Mouse (Mus musculus) right cerebral cortex, adult 2 months (tissue): ENCODE data around the gene Pdp2.
"Not testable (repeated sequence)": the region's sequence is repeated elsewhere in the genome, so short reads cannot be mapped to it uniquely, and the experiment has no call there.

ENCODE experiments used
- DNase-seq, 2 experiments: peaks; one replicate each; pipeline ENCODE4 v3.0.0; 2021 to 2022; ENCODE audit warnings: low spot score in 2 of 2

Gene Pdp2

DNA sequence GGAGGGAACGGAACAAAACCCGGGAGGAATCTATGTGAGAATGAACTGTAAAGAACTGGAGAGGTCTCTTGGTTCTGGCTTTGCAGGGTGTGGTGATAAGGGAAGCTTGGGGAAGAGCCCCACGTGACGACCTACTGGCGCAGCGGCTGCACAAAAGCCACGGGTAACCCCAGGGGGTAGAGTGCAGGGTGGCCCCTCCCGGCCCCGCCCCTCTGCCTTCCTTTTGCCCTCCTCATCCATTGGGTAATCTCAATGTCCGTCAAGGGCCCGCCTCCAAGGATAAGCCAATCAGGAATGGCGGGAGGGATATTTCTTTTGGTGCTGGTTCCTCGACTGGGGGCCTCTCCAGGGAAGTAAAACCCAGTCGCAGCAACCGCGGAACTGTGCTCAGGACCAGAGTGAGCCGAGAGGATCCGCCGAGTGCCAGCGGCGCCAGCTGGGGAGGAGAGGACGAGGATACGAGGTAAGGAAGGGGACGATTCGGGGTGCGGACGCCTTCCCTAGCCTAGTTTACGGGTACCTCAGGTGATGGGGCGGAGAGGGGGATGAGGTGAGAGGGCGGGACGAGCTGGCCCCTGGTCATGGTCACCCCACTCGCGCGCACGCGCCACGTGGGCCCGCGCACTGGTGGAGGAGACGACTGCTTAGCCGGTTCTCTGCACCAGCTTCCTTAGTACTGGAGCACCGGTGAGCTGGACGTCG lies at the start of gene Pdp2:
Gene Pdp2, plus strand, starts transcription at position 319 of the 702 bp plus-strand sequence.
- peak; percentile 95 for DNase-seq

DNA sequence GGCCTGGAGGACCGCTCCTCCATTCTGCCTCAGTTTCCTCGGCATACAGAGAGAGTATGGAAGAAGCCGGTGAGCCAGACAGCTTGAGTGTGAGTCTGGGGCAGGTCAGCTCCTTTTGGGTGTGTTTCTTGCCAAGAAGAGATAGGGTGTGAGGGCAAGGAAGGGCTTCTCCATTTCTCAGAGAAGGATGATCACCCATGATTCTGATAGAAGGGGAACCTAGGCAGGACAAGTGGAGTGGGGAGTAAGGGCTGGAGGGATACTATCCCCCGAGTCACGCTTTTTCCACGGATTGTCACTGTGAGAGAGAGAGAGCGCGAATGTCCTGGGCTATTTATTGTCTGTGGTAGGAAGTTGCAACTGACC lies 49.8 kb upstream of the Pdp2 start:
- DNase-seq, result no peak

DNA sequence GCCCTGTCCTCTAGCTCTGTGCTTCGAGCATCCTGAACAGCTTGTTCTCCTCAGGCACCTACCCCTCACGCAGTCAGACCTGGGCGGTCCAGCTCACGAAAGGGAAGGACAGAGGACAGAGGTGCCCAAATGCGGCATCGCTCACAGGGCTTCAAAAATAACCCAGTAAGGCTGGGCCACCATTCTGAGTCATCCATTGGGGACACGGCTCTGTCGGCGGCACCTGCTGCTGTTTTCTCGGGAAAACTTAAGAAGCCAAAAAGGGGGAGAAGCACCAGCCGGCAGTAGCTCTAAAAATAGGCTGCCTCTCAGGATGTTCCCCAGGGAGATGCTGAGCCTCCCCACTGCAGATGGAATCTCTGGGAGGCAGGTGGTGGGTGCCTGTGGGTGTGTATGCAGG lies 49.1 kb upstream of the Pdp2 start:
- DNase-seq, result peak; percentile 83 to 84

DNA sequence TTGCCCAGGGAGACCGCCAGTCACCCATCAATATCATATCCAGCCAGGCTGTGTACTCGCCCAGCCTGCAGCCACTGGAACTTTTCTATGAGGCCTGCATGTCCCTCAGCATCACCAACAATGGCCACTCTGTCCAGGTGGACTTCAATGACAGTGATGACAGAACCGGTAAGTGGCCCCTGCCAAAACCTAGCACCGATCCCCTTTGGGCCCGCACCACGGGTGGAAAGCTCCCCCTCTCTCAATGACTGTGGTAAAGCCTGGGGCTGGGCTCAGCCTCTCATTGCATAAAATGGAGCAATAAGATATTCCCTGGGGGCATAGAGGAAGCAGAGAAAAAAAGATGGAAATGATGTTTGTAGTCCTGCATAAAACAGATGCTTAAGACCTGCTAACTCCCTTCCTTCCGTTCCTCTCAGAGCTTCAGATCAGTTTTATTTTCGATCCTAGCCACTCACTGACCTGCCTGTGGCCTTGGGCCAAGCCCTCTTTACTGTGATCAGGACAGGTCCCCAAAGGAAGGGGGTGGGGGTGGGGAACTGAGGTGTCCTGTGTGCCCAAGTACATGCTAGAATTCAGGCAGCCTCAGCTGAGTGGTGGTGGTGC lies 47.7 kb upstream of the Pdp2 start:
- DNase-seq, result no peak

DNA sequence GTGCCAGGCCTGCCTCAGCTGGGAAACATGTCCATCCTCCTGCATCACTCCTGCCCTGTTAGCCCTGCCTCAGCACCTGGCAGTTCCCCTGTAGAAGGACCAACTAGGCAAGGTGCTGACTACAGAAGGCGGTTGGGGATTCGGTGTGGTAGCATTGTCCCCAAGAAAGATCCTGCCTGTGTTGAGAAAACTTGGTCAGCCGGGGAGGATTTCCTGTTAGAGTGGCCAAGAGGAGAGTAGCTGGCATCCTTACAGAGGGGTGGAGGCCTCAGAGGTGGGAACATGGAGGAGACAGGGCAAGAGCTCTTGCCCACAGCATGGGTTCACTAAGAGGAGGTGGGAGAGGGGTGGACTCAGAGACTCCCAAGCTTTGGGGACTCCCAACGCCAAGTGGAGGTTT lies 36.1 kb upstream of the Pdp2 start:
- DNase-seq, result no peak

DNA sequence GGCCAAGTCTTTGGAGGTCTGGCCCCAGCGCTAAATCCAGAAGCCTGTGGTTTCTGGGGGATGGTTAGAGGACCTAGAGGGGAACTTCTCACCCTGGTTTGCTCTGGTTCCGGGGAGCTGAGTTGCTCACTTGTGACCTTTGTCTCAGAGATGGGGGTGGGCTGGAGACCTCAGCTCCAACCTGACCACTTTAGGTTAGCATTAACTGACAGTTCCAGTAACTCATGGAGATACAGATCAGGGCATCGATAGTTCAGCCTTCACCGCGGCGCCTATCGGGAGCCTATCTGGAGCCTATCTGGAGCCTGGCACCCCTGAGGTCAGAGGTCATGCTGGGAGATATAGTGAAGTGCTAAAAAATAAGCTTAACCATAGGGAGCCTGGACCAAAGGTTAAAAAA lies 34.0 kb upstream of the Pdp2 start:
- no peak for DNase-seq

- DNase-seq, result no peak
These were observed 30.5 kb upstream of the Pdp2 start for GRCm38 (mm10) chr8:104560731-104561130.

- DNase-seq, result peak; percentile 82 to 86
These were observed 26.4 kb upstream of the Pdp2 start for GRCm38 (mm10) chr8:104564633-104565456.

DNA sequence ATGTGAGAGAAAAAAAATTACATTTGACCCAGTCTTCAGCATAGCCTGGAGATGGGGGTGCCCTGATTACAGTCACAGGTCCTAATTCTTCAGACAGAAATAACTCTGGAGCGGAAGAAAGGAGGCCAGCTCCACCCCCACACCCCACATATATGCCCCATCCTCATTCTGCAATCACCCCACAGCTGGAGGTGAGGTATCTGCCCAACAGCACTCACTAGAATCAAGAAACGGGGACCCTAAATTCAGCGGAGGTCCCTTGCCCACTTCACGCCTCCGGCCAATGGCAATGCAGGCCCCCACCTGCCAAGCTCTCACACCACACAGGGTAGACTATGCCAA lies 25.8 kb upstream of the Pdp2 start:
- no peak for DNase-seq

- no peak for DNase-seq
These were observed 21.7 kb upstream of the Pdp2 start for GRCm38 (mm10) chr8:104569559-104569958.

GRCm38 (mm10) chr8:104570436-104571343 lies 20.6 kb upstream of the Pdp2 start:
- peak; percentile 86 to 87 for DNase-seq

GRCm38 (mm10) chr8:104576820-104577219 lies 14.4 kb upstream of the Pdp2 start:
- DNase-seq, result no peak

DNA sequence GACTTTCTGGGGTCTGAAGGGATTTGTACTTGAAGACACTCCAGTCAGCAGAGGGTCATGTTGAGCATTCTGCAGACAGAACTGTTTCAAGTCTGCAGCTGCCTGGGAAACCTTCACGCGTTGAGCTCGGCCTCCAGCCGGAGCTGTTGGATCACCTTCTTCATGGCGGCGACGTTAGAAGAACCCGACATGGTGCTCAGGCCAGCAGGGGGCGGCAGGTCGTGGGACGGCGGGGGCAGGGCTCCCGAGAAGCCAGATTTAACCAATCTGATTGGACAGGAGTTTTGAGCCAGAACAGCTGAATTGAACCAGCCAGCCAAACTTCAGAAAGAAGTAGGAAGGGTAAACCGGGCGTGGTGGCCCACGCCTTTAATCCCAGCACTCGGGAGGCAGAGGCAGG lies 13.6 kb upstream of the Pdp2 start:
- not testable (repeated sequence) for DNase-seq

DNA sequence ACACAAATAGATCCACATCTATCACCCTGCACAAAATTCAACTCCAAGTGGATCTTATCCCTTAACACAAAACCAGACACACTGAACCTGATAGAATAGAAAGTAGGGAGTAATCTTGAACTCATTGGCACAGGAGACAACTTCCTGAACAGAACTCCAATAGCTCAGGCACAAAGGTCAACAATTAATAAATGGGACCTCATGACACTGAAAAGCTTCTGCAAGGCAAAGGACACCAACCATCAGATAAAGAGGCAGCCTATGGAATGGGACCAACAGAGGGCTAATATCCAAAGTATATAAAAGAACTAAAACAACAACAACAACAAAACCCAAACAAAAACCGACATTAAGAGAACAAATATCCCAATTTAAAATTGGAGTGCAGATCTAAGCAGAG lies 6.7 kb upstream of the Pdp2 start:
- DNase-seq, result no peak

- DNase-seq, result no peak
These were observed 967 bp upstream of the Pdp2 start for GRCm38 (mm10) chr8:104590284-104590683.

DNA sequence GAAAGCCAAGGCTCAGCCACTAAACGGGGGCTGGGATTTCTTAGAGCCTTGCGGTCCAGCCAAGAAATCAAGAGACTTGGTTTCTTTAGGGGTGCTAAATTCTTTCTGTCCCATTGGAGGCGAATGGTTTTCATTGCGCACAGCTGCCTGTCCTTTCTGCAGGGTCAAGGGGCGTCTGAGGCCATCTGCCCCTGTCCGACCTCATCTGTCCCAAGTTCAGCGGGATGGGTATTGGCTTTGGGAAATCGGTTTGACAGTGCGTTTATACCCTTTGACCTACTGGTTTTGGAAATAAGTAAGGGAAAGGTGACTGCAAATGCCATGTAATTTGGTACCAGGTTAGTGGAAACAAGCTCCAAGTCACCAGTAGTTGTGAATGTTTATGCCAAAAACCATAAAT lies 605 bp downstream of the Pdp2 start:
- DNase-seq, result no peak

GRCm38 (mm10) chr8:104592566-104592965 lies 1.3 kb downstream of the Pdp2 start:
- DNase-seq, result no peak

GRCm38 (mm10) chr8:104593536-104594325 lies 2.5 kb downstream of the Pdp2 start:
- no peak for DNase-seq

GRCm38 (mm10) chr8:104594611-104595362 lies 3.5 kb downstream of the Pdp2 start:
- no peak for DNase-seq

- DNase-seq, result no peak
These were observed 4.7 kb downstream of the Pdp2 start for GRCm38 (mm10) chr8:104595773-104596536.
